Mouse (Mus musculus) CD4-positive helper T cell, adult 2 months (primary cell): ENCODE measurements around the gene Atp11a.

Source experiments
- DNase-seq: peaks from one replicate; pipeline ENCODE4 v3.0.0-alpha.2; 2012; ENCODE audit warnings: low read depth, missing footprints, low spot score

The Atp11a gene

DNA sequence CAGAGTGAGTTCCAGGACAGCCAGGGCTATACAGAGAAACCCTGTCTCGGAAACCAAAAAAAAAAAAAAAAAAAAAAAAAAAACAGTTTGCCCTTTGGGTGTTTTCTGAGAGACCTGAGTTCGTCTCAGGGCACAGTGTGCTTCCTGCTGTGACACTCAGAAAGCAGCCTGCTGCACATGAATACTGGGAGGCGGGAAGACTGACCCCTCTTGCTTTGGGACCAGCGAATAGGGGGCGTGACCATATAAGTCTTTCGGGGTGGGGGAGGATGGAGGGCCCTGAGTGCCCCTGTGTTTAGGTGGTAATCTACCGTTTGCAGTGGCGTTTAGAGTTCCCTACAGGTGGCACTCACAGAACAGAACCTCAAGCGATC lies 116.2 kb downstream of the Atp11a start:
- no peak for DNase-seq

DNA sequence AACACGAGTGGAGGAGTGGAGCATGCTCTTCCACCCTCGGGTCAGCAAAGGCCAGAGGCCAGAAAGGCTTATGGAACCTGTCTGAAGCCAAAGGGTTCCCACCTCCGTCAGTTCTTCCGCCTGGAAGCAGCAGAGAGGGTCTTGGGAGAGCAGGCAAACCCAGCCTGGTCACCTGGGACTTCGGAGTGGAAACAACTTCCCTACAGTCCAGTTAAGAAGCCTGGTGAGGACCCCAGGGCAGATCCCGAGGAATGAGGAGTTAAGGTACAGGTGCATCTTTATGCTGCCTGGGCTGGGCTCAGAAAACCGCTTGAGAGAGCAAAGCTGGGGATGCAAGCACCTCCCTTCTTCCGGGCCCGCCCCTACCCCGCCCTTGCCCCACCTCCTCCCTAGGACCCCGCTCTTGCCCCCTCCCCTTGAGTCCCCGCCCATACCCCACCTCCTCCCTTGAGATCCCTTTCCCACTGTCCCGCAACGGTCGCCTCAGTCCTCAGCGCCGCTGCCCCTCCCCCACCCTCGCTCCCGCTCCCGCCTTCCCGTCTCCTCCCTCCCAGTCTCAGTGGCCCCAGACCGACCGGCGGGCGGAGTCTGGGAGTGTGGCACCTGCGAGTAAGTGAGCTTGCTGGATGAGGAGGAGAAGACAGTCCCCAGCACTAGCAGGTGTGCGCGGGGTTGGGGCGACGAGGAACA lies 116.7 kb downstream of the Atp11a start, which contains the start of gene Mcf2l:
Gene Mcf2l, plus strand, starts transcription at position 450 of the 690 bp plus-strand sequence.
- peak; percentile 51 for DNase-seq

DNA sequence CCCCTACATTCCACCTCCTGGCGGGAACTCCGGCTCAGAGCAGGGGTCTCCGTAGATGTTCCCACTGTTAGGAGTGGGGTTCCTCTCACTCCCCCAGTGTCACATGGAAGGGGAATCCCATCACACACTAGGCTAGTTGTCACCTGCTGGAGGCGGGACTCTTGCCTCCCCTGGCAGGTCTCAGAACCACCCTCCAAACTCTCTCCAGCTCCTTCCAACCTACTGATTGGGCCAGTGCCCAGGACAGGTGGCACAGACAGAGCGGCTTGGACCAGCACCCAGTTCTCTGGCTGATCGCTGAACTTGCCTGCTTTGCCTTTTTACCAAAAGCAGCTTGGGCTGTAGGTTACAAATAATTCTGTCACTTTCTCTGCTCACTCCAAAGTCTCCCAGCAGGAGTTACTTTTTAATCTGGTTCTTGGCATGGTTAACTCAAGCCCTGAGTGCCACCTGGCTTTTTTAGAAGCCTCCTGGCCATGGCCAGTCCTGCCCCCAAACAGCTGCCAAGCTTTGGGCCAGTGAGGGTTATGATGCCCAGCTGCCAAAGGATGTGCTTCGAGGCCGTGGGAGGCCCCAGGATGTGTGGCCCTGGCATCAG lies 117.5 kb downstream of the Atp11a start:
- DNase-seq = no peak

DNA sequence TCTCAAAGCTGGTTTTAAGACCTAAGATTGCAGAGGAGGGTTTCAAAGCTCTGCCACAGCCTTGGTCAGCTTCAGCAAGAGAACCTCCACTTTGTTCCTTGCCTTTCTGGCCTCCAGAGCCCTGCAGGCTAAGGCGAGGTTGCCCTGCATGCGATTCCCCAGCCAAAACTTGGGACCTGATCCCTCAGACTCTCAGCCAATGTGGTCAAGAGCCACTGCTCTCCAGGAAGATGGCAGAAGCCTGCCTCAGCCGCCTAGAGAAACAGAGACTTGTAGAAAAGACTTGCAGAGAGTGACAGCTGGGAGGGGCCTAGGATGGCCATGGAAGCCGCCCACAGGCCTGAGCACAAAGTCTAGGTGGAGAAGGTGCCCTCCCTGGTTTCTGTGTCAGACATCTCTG lies 118.2 kb downstream of the Atp11a start:
- no peak for DNase-seq

DNA sequence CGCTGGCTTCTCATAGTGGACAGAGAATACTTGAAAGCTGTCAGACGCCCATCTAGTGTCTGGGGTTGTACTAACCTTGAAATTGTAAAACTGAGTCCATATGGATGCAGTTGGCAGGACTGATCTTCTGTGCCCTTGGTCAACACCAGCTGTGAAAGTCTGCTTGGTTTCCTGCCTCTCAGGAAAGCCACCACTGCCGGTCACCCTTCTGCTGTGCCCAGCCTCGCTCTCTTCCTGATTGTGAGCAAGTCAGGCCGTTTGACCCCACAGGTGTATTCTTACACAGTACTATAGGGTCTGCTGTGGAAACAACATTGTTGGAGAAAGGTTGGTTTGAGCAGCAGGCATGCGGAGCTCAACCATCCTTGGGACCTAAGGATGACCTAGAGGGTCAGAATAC lies 120.3 kb downstream of the Atp11a start:
- no peak for DNase-seq

DNA sequence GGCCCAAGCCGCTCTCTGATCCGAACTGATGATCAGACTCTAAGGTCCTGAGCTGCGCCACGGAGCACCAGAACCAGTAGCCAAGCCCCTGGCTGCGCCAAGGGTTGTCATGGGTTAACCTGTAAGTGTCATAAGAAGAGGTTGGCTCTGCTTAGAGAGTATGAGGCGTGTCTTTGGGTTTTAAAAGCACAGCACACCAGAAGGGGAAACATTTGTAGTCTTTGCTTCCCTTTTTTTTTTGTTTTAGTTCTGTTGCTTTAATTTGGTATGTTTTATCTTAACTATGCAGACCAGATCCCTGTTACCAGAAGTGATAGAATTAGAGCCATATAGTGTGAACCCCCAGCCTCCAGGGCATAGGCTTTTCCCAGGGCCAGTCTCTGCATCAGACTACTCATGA lies 123.3 kb downstream of the Atp11a start:
- DNase-seq = no peak

DNA sequence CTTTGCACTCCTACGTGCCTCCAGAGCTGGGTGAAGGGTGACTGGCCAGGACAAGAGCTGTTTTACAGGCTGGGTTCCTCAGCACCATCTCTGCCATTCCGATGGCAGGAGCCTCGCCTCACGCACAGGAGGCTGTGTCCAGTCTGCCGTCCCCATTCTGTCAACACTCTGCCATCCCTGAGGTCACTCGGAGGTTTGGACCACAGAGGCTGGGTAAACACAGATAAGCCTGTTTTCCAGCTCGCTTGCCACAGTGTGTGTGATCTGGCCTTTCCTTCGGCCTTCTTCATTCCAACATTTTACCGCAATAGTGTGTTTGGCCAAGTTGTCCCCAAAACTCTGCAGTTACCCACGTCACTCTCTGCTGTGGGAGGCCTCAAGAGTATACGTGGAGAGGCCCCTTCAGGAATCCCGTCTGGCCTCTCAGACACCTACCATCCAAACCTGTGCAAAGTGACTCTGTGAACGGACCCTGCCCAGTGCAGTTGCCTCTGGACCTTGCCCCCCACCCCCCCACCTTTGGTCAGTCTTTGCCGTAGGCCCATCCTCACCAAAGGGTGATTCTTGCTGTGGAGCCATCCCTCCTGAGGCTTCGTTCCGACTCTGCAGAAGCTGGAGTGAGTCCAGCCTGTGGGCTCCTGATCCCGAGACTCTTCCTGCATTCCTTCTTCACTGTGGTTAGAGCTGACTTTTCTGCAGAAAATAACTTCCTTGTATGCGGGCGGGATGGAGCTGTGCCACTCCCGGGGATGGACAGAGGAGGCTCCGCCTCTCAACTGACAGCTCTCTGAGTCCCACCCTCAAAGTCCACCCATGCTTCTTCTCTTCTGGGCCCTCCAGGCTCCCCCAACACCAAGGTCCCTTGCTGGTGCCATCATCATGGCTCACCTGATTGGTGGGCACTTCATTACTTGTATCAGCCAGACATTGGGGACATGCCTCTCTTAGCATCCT lies 126.5 kb downstream of the Atp11a start:
- no peak for DNase-seq

DNA sequence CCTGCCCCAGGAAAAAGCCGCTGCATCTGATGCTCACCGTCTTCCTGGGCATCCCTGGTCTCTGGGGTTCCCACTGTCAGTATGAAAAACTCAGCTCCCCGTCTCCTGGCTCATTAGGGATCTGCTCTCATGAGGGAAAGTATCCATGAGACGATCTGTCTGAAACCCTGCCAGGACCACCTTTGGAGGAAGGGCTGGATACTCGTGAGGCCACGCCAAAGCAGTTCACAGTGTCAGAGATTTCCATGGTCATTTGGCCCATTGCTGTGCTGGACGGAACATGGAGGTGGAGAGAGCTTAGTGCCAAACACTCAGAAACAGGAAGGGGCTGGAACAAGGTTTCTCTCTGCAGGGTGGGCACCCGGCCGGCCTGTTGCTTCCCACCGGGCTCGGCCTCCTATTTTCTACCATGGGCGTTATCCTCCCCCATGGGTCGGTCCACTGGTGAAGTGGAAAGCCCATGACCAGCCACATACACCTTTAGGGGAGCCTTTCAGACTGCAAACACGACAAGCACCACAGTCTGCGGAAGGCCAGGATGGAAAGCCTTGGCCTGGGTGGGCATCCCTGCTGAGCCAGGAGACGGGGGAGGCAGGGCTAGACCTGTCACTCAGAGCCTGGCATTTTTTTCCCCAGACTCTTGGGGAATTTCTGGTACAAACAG lies 131.1 kb downstream of the Atp11a start:
- DNase-seq = no peak

DNA sequence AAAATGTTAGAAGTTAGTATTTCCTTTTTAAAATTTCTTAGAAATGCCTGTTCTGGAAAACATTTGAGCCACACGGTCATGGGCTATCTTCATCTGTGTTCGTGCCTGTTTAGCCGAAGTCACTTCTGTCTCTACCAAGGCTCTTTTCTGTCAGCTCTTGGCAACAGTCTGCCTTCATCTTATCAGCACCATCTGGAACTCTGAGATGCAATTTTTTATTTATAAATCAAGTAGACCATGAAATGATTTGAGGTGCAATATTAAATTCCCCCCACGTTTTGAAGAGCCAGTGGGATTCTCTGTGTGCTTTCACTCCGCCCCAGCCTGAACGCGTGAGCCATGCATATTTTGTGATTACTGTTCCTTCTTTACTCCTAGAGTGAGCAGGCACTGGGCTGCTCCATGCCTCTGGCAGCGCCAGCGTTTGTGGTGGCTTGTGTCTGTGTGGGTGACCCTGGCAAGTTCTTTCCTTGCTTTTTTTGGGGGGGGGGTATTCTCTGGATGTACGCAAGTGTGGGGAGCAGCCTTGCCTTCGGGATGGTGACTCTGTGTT lies 132.3 kb downstream of the Atp11a start:
- no peak for DNase-seq

DNA sequence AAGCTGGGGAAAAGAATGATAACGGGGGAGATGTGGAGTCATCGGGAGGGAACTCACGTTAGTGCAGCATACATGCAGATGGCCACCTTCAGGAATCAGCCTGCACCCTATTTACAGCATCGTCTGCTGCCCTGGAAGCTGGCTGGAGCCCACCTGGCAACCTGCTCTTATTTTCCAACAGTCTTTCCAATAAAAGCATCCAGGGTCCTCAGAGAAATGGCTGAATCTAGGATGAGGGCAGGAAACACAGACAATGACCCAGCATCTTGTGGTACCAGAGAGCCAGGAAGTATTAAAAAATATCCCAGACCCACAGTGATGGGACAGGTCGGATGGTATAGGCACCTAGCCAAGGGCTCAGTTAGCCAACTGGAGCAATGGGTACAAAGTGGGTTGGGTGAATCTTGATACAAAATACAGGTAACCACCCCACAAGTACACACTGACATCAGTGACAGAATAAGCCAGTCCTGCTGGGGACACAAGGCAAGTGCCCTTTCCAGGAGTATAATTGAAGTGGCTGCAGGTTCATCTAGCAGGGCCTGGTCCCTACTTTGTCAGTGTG lies 136.2 kb downstream of the Atp11a start:
- DNase-seq = no peak

DNA sequence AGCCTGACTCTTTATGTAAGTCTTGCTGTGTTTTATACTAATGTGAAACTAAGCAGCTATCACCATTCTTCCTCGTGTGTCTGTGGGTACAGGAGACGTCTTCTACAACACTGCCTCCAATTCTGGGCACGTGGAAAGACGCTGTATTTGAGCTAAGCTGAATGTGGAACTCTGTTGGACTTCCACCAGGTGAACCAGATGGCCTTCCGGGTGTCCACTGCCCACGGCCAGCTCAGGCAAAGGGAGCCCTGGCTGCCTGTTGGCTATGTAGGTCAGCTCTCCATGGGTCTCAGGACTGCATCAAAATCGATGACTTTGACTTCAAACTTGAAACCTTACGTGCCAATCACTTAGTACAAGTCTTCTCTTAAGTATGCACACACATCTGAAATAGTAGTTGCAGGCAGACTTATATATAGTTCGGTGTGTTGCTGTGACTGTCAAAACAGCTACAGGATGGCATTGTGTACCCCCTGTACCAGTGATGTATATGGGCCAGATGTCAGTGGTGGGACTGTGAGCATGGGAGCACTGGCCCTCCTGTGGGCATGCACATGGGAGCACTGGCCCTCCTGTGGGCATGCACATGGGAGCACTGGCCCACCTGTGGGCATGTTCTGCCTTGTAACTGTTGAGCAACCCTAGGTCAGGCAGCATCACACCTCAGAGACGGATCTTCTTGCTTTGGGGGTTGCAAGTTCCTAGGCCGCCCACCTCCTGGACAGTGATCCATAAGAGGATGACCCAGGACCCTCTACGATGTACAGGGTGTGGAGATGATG lies 137.2 kb downstream of the Atp11a start:
- no peak for DNase-seq

DNA sequence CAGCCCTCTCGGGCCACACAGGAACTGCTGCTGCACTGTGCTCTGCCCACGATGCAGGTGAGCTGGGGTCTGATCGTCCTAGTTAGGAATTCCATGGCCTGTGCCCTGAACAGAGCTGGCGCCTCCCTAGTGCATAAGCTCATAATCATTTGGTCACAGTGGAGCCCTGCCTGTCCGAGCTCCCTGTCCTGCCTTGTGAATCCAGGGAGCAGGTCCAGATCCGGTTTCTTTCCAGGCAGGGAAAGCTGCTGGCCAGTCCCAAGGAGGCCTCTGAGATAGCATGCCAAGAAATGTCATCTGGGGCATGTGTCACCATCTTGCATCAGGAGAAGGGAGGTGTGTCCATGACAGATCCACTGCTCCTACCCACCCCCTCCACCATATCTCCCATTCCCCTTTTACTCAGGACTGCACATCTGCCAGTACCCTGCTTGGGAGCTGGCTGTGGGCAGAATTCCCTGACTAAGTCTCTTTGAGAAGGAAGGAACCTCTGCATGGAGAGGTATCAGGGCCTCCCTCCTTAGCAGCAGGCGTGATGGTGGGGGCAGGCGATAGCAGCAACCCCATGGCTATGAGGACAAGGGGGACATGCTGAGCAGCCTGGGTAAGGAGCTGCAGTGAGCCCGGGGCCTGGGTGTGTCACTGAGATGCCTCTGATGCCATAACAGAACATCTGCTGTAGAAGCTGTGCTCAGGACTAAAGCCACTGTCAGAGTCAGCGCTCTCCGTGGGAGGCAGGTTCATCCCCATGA lies 138.1 kb downstream of the Atp11a start:
- DNase-seq = no peak

DNA sequence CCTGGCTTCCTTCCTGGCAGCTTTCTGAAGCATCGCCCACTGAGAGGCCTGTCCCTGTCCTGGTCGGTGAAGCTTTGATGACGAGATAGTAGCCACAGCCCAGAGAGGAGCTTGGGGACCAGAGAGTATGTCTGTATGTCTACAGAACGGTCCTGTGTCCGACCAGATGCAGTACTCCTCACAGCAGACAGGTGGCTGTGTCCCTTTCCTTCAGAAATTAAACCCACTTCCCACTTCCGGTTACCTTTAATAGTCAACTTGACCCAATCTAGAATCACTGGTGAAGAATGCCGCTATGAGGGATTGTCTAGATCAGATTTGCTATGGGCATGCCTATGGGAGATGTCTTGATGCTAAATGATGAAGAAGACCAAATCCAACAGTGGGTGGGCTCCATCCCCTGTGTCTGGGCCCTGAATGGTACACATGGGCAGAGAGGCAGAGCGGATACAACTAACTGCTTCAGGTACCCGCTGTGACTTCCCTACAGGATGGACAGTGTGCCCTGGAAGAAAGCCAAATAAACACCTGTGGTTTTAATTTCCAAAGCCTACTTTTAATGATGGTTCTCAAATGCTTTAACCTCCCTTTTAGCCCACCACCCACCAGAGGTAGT lies 138.8 kb downstream of the Atp11a start:
- no peak for DNase-seq

DNA sequence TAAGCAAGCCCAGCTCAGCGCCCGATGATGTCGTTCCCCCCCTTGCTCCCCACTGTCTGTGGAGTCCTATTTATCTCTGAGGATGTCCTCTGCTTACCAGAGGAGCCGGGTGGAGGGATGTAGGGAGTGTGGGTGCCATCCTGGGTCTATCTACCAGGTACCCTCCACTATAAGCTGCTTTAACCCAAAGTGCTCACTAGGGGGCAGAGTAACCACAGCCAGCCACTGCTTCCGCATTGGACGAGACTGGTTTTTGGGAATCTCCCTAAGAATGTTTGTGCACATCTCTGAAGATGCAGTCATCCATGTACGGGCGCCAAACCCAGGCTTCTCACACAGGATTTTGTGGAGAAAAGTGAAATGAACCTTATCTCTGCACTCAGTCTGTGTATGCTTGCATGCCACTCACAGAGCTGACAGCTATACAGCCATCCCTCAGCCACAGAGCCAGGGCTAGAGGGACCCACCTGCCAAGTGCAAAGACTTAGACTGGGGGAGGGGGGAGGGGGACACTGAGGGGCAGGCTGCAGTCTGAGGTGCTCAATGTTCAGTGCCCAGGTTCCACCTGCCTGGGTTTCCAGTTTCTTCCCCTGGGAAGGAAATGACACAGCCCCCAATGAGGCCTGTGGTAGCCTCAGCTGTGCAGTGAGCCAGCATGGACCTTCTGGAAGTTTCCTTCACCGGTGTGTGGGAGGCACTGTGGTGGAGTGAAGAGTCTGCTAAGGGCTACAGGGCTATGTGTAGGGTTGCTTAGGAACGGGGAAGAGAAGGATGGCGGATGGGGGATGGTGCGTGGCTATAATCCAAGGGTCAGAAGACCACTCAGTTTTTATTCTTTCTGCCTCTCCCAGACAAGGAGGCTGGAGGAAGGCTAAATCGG lies 139.9 kb downstream of the Atp11a start:
- peak; percentile 12 for DNase-seq

DNA sequence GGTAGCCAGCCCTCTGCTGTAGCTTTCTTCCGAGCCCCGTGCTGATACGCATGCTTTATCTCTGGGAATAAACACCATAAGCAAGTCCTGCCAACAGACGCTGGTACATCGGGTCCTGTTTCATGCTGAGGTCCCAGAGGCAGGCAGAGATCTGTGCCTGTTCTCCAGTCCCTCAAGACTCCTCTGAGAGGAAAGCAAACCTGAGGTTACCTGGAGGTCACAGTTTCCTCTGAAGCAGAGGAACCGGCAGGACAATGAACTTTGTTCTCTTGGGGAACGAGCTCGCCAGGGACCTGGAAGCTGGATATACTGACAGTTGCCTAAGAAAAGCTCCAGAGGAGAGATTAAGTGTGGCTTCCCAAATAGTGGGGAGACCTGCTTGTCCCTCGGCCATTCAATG lies 141.0 kb downstream of the Atp11a start:
- DNase-seq = no peak

DNA sequence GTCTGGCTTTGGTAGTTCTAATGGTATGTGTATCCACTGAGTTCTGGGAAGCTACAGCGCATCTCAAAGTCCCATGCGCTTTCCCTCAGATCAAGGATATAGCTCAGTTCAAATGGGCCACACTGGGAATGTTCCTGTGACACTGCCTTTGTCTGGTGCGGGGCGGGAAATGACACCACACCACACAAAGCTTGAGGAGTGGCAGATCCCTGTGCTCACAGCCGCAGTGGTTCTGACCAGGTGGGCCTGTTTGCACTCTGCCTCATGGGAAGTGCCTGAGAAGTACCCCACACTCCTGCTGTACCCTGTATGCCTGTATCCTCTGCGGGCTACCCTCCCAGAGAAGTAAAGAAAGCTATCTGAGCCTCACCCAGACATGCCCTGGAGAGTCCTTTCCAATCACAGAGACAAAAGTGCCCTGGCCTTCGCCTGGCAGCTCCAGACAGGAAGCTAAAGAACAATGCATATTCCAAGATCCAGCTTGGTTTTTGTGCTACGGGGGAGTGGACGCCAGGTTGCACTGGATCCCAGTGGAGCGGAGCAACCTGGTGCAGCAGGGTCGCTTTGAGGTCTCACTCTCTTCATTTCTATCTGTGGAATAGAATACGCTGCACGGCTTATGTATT lies 147.1 kb downstream of the Atp11a start:
- no peak for DNase-seq

DNA sequence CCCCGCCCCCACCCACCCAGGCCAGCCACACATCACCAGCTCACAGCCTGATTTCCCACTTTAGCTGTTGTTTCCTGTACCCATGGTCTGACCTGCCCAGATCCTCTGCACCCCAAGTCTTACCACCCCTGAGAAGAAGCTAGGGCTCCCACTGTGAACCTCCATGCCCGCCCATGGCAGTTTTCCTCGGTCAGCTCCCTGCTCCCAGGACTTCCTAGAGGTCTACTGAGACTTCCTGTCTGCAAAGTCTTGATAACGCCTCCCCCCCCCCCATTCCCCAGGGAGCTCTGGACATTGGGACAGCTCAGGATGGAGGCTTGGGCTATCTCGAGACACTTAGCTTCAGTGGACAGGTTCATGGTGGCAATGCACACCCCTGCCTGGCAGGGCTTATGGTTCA lies 148.3 kb downstream of the Atp11a start:
- DNase-seq = no peak
